Mouse (Mus musculus): ENCODE results near the gene Terf2.

DNA sequence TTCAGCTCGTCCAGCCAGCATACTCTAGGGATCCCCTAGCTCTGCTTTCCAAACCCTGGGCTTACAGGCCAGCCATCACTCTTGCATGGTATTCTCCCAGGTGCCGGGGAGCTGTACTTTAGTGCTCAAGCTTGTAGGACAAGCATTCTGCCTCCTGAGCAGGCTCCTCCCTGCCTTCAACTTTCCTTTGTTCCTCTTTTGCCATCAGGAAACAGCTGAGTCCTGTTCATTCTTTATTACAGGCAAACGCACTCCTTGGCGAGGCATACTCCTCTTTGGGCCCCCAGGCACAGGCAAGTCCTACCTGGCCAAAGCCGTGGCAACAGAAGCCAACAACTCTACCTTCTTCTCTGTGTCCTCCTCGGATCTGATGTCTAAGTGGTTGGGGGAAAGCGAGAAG, 55.7 kb downstream of the Terf2 start:
- TF ChIP-seq CTCF (IDR thresholded peaks at IDR 0.05): no peak
- TF ChIP-seq POLR2A (IDR thresholded peaks at IDR 0.05; ENCODE audit: insufficient read depth, low read depth, low read length): no peak
